17 mouse cellular contexts compared by ENCODE assay signal in genomic region chr11:111444791-111445190, GRCm38 (mm10).
DNase-seq lines count a peak whose midpoint lies in the region; ATAC-seq and TF ChIP-seq lines count a peak whose summit lies in the region.
"Had no signal": no experiment of that assay in that cellular context is flagged by ENCODE, and none has a peak within 500 bp of the region (broad histone marks: within the 10 kb centered on the region; RNA-seq: fewer than 3 reads in every experiment).

No protein-coding gene starts in this region.

- H3K4me1 ChIP-seq in liver, adult 2 months (ENCODE audit: control insufficient read depth, insufficient read depth, low read length), result peaks cover 5% of the 10 kb centered on the region
- H3K4me1 ChIP-seq in liver, postnatal 0 days (ENCODE audit: insufficient read depth), result no peaks in the 10 kb centered on the region
- H3K4me1 ChIP-seq: embryonic facial prominence, embryonic 12.5 days; forebrain, embryonic 12.5 days; heart, embryonic 12.5 days; hindbrain, embryonic 10.5 days had no signal

- no peak for ATAC-seq in liver, postnatal 0 days
- ATAC-seq in megakaryocyte progenitor cell, adult 5-6 weeks (replicated peaks; ENCODE audit: poor library complexity), result peak; percentile 61
- ATAC-seq: forebrain, embryonic 16.5 days had no signal

- H3K36me3 ChIP-seq in liver, adult 2 months (ENCODE audit: control insufficient read depth, insufficient read depth, low read length), result no peaks in the 10 kb centered on the region
- H3K36me3 ChIP-seq in liver, postnatal 0 days (replicated peaks; ENCODE audit: insufficient read depth, low read length), result no peaks in the 10 kb centered on the region
- H3K36me3 ChIP-seq: embryonic facial prominence, embryonic 12.5 days; forebrain, embryonic 12.5 days; heart, embryonic 12.5 days; hindbrain, embryonic 10.5 days had no signal

- H3K9me3 ChIP-seq in liver, postnatal 0 days (ENCODE audit: low read length), result no peaks in the 10 kb centered on the region
- H3K9me3 ChIP-seq: embryonic facial prominence, embryonic 12.5 days; forebrain, embryonic 12.5 days; heart, embryonic 12.5 days; hindbrain, embryonic 10.5 days had no signal

- 34% methylated on average over 4 of the region's 4 CpGs for WGBS in liver, adult 2 months
- 34% methylated on average over 4 of the region's 4 CpGs for whole genome bisulfite sequencing in liver, postnatal 0 days (ENCODE audit: insufficient replicate concordance)

- DNase-seq in liver, adult 2 months (ENCODE audit: extremely low read depth, low read depth, low spot score), result peak; percentile 24
- no peak for DNase-seq in liver, postnatal 0 days
- DNase-seq in 416B (ENCODE audit: low read depth), result peak; percentile 50
- peak; percentile 18 for DNase-seq in brain, adult 2 months (ENCODE audit: low read depth, low spot score)
- DNase-seq in spleen, adult 12 weeks (ENCODE audit: low spot score), result no peak
- DNase-seq: adrenal gland, adult 8-10 months; cerebellum, adult 18-20 months; cerebellum, adult 9-11 months; gastrocnemius, postnatal 10 days; heart, adult 2 months had no signal

- H3K79me2 ChIP-seq in liver, adult 2 months (ENCODE audit: control insufficient read depth, insufficient read depth, low read length), result no peaks in the 10 kb centered on the region

- no peak overlapping the region for H3K4me2 ChIP-seq in liver, postnatal 0 days (ENCODE audit: low read depth, low read length)
- H3K4me2 ChIP-seq: embryonic facial prominence, embryonic 12.5 days; forebrain, embryonic 12.5 days; heart, embryonic 12.5 days; hindbrain, embryonic 14.5 days had no signal

- H3K4me3 ChIP-seq in liver, adult 2 months (ENCODE audit: insufficient read depth, low read depth, low read length), result no peak overlapping the region
- no peak overlapping the region for H3K4me3 ChIP-seq in liver, postnatal 0 days (ENCODE audit: low read depth, low read length)
- H3K4me3 ChIP-seq: embryonic facial prominence, embryonic 12.5 days; forebrain, embryonic 12.5 days; heart, adult 2 months; heart, embryonic 12.5 days; hindbrain, embryonic 10.5 days had no signal

- H3K27me3 ChIP-seq in liver, adult 2 months (ENCODE audit: control insufficient read depth, insufficient read depth, low read length), result no peaks in the 10 kb centered on the region
- no peaks in the 10 kb centered on the region for H3K27me3 ChIP-seq in liver, postnatal 0 days (ENCODE audit: insufficient read depth, low read length)
- H3K27me3 ChIP-seq: embryonic facial prominence, embryonic 12.5 days; forebrain, embryonic 12.5 days; heart, embryonic 12.5 days had no signal

- no peak overlapping the region for H3K27ac ChIP-seq in liver, adult 2 months (replicated peaks; ENCODE audit: insufficient read depth, low read depth, low read length)
- H3K27ac ChIP-seq in liver, postnatal 0 days (ENCODE audit: low read depth), result no peak overlapping the region
- H3K27ac ChIP-seq: embryonic facial prominence, embryonic 12.5 days; forebrain, embryonic 12.5 days; heart, adult 2 months; hindbrain, embryonic 10.5 days; hindbrain, embryonic 14.5 days had no signal

- TF ChIP-seq POLR2A in liver, adult 2 months (IDR thresholded peaks at IDR 0.05; ENCODE audit: extremely low read depth, insufficient read depth, low read length), result no peak

- H3K9ac ChIP-seq in liver, adult 2 months (ENCODE audit: low read depth, low read length), result no peak overlapping the region
- no peak overlapping the region for H3K9ac ChIP-seq in liver, postnatal 0 days (replicated peaks)
- H3K9ac ChIP-seq: embryonic facial prominence, embryonic 12.5 days; forebrain, embryonic 12.5 days; heart, embryonic 12.5 days; hindbrain, embryonic 14.5 days had no signal

- no peak for TF ChIP-seq CTCF in liver, adult 2 months (IDR thresholded peaks at IDR 0.05; ENCODE audit: low read depth, low read length)
- TF ChIP-seq CTCF in liver, postnatal 0 days (IDR thresholded peaks at IDR 0.05; ENCODE audit: low read depth), result no peak

- no peak for TF ChIP-seq EP300 in liver, postnatal 0 days (IDR thresholded peaks at IDR 0.05; ENCODE audit: low read depth)

Comparison
In these comparisons a context has a peak if more than half of its experiments do, and no peak if none do; other contexts are left out.
1. DNase-seq: peak in liver, adult 2 months (single experiment), 416B (single experiment) and brain, adult 2 months (single experiment); none in liver, postnatal 0 days (single experiment) and spleen, adult 12 weeks (single experiment).